Mouse (Mus musculus): ENCODE data around the gene Dennd1a. TPM values are rescaled to one million over a fixed set of nuclear protein-coding genes. Genes with fewer than 3 reads are reported as not detected.
"Not testable (repeated sequence)": the region's sequence is repeated elsewhere in the genome, so short reads cannot be mapped to it uniquely, and the experiment has no call there.

Gene Dennd1a
- total RNA-seq, 2 experiments from 2014 or later: 84.5 to 87.4 TPM

DNA sequence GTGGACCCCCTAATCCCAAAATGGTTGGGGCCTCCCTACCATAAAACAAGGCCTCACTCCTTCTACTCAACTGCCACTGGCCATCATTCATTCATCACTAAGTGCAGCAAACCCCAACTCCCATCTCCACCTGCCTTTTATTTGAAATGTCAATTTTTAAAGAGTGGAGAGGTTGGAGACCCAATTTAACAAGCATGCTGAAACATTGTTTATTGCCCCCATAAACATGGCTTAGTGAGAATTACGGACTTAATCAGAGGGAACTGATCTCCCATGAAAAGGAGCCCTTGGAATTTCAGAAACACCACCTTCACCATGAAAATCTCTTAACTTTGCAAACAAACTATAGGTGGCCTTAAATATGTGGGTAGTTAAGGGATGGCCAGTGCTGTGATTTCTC, 315.5 kb downstream of the Dennd1a start:
- Histone ChIP-seq H3K27ac (no peak overlapping the region), H3K4me3 (no peak overlapping the region)
- TF ChIP-seq CTCF (IDR thresholded peaks at IDR 0.05): no peak
- no peak for DNase-seq (ENCODE audit: extremely low spot score in 1 of 2, low spot score in 2 of 2)
- intact Hi-C loops (cut with DNase I): no loop called here

DNA sequence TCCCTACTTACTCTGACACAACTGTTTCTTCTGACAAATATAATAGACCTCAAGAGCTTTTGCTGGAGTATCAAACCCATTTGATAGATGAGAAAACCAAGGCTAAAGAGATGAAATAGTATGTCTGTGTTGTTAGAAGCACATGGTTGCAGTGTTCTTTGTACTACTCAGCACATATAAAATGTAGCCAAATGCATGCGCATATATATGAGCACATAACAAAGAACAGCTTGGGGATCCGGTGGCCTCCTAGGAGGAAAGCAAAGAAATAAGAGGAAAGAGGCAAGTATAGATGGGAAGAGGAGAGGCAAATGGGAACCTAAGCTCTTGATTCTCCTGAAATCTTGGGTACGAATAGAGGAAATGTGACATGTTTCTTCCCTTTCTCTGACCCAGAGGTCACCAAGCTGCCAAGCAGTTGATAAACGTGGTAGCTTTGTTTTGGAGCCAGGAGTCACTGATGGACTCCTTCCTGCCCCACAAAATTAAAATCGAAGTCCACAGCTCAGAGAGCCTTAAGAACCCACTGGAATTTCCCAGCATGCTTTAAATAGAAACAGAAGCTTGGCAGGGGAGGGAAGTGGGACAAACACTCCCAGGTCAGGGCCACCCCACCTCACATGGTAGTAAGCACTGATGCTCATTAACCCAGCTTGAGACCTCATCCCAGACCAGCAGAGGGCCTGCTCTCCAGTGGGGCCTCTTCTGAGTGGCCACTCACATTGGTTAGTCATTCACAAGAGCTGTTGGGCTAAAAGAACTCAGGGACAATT, 317.3 kb downstream of the Dennd1a start:
- DNase-seq (ENCODE audit: extremely low spot score in 1 of 2, low spot score in 2 of 2): no peak
- intact Hi-C loops (cut with DNase I): no loop called here
- TF ChIP-seq CTCF (IDR thresholded peaks at IDR 0.05): peak; percentile 8; the same call in 1 of the 2 replicates

GRCm38 (mm10) chr2:37964534-37964933, 322.7 kb downstream of the Dennd1a start:
- no peak overlapping the region for H3K27ac ChIP-seq
- no peak for TF ChIP-seq CTCF (IDR thresholded peaks at IDR 0.05)
- DNase-seq (ENCODE audit: extremely low spot score in 1 of 2, low spot score in 2 of 2): no peak
- intact Hi-C loops (cut with DNase I): loop anchor here (5.0 kb wide), 1 partner anchor 148 kb away; no protein-coding TSS in a partner anchor
- H3K4me3 ChIP-seq: no peak overlapping the region

More for the DNA sequence above, 317.3 kb downstream of the Dennd1a start:
- Histone ChIP-seq H3K27ac (no peak overlapping the region; the same call in 1 of the 2 replicates), H3K4me3 (no peak overlapping the region)

GRCm38 (mm10) chr2:37963362-37963761, 323.8 kb downstream of the Dennd1a start:
- no peak overlapping the region for H3K4me3 ChIP-seq
- DNase-seq (ENCODE audit: extremely low spot score in 1 of 2, low spot score in 2 of 2): peak; percentile 26 to 37
- TF ChIP-seq CTCF (IDR thresholded peaks at IDR 0.05): no peak
- peak overlapping the region; percentile 66 for H3K27ac ChIP-seq
- intact Hi-C loops (cut with DNase I): loop anchor here (5.0 kb wide), 1 partner anchor 149 kb away; no protein-coding TSS in a partner anchor

GRCm38 (mm10) chr2:37948424-37948823, 338.8 kb downstream of the Dennd1a start:
- peak; percentile 47 for TF ChIP-seq CTCF (IDR thresholded peaks at IDR 0.05)

GRCm38 (mm10) chr2:37945598-37946336, 341.4 kb downstream of the Dennd1a start:
- no peak for TF ChIP-seq CTCF (IDR thresholded peaks at IDR 0.05)
- H3K27ac ChIP-seq: no peak overlapping the region
- intact Hi-C loops (cut with DNase I): no loop called here
- DNase-seq (ENCODE audit: extremely low spot score in 1 of 2, low spot score in 2 of 2): no peak
- H3K4me3 ChIP-seq: no peak overlapping the region

More at GRCm38 (mm10) chr2:37948424-37948823, 338.8 kb downstream of the Dennd1a start:
- intact Hi-C loops (cut with DNase I): no loop called here
- no peak overlapping the region for H3K4me3 ChIP-seq
- DNase-seq (ENCODE audit: extremely low spot score in 1 of 2, low spot score in 2 of 2): no peak
- no peak overlapping the region for H3K27ac ChIP-seq

DNA sequence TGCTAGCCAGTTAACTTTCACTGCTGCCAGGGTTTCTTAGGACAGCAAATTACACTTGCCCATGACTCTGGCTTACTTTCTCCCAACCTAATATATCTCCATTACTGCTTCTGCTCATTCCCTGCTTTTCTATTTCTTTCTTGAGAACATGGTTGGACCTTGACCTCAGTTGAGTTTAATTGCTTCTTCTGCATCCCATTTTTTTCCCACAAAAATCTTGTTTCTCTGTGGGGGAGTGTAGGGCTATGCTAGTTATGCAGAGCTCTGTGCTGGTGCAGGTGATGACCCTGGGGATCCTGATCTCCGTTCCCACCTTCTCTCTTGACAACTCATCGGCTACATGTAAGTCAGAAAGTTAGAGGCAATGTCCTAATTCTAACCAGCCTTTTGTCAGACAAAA, 344.3 kb downstream of the Dennd1a start:
- Histone ChIP-seq H3K4me3 (no peak overlapping the region), H3K27ac (no peak overlapping the region)
- no peak for DNase-seq (ENCODE audit: extremely low spot score in 1 of 2, low spot score in 2 of 2)
- TF ChIP-seq CTCF (IDR thresholded peaks at IDR 0.05): no peak
- intact Hi-C loops (cut with DNase I): no loop called here

DNA sequence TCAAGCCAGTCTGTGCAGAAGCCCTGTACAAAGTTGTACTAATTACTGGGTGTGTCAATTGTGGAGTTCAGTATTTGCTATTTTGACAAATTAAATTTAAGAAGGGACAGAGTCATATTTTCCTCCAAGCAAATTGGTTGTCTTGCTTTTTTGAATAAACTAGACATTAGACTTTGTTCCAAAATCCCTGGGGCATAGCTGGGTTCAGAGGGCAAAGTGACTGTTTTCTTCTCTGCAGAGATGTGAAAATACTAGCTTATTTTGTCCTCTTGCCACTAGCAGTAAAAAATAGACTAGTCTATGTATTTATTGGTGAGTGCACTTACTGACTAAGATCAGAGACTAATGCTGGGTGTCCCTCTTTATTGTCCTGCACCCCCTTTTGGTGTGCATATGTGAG, 345.4 kb downstream of the Dennd1a start:
- TF ChIP-seq CTCF (IDR thresholded peaks at IDR 0.05): no peak
- Histone ChIP-seq H3K4me3 (no peak overlapping the region), H3K27ac (no peak overlapping the region)
- no peak for DNase-seq (ENCODE audit: extremely low spot score in 1 of 2, low spot score in 2 of 2)
- intact Hi-C loops (cut with DNase I): no loop called here

DNA sequence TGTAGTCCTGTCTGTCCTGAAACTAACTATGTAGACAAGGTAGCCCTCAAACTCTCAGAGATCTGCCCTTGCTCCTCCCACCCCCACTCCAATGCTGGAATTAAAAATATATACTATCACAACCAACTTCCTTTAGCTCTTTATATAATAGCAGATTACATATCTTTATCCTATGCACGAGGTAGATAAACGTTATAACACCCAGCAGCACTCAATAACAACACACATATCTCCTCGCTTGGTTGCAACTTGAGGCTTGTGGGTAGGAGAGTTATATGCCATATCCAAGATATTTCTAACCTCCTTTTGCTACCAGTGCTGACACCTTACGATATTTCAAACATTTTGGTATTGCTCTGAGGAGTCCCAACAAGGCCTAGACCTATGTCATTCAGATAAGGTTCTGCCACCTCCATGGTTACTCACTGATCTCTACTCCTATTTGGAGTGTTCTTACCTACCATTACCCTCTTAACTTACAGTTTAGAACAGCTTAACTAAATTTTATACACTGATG, 346.3 kb downstream of the Dennd1a start:
- no peak for TF ChIP-seq CTCF (IDR thresholded peaks at IDR 0.05)
- no peak overlapping the region for H3K27ac ChIP-seq
- DNase-seq (ENCODE audit: extremely low spot score in 1 of 2, low spot score in 2 of 2): no peak
- intact Hi-C loops (cut with DNase I): no loop called here
- H3K4me3 ChIP-seq: no peak overlapping the region

DNA sequence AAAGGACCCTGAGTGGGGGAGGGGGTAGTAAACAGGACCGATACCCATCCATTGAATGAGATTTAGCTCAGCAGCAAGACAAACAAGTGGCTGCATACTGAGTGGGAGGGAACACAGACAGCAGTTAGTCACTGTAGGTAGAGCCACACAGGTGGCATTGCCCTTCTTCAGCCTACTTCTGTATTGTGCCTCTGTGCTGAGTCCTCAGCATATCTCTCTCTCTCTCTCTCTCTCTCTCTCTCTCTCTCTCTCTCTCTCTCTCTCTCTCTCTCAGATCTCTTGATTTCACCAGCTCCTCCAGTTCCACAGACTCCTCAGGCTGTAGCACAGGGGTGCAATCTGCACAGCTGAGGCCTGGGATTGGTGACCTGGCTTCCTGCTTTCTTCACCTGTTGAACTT, 347.2 kb downstream of the Dennd1a start:
- DNase-seq (ENCODE audit: extremely low spot score in 1 of 2, low spot score in 2 of 2): no peak
- no peak for TF ChIP-seq CTCF (IDR thresholded peaks at IDR 0.05)
- intact Hi-C loops (cut with DNase I): no loop called here

GRCm38 (mm10) chr2:37936922-37937321, 350.3 kb downstream of the Dennd1a start:
- DNase-seq (ENCODE audit: extremely low spot score in 1 of 2, low spot score in 2 of 2); intact Hi-C loops (cut with DNase I); H3K27ac ChIP-seq; H3K4me3 ChIP-seq: not testable (repeated sequence)

More for the DNA sequence above, 347.2 kb downstream of the Dennd1a start:
- no peak overlapping the region for H3K27ac ChIP-seq
- H3K4me3 ChIP-seq: no peak overlapping the region

- DNase-seq (ENCODE audit: extremely low spot score in 1 of 2, low spot score in 2 of 2): no peak
- H3K27ac ChIP-seq: no peak overlapping the region
- no peak overlapping the region for H3K4me3 ChIP-seq
- TF ChIP-seq CTCF (IDR thresholded peaks at IDR 0.05): no peak
- intact Hi-C loops (cut with DNase I): no loop called here
These were observed 354.9 kb downstream of the Dennd1a start for GRCm38 (mm10) chr2:37932240-37932639.

Measured in left cerebral cortex, adult 2 months (tissue).